Mouse (Mus musculus) liver, embryonic 11.5 days (tissue): ENCODE measurements around the gene Ube2c. TPM values are rescaled to one million over a fixed set of nuclear protein-coding genes. Genes with fewer than 3 reads are reported as not detected.

Experiments used
- ATAC-seq: fragments of 200-750 bp; cut with Nextera tagmentation; replicated peaks from 2 replicates; pipeline ENCODE4 v1.8.0; 2017; ENCODE audit warnings: moderate number of reproducible peaks, mild to moderate bottlenecking, moderate TSS enrichment, moderate library complexity; ENCODE audit not compliant: low FRiP score
- DNase-seq: peaks from one replicate; pipeline ENCODE4 v3.0.0-alpha.2; 2017; ENCODE audit warnings: low spot score
- H3K27ac ChIP-seq: fragments of 300-500 bp; sonication (generic); 2 replicates; pipeline ENCODE4 v1.5.1; 2014; ENCODE audit warnings: mild to moderate bottlenecking, low read depth, low read length, control low read depth
- H3K27me3 ChIP-seq: fragments of 300-500 bp; sonication (generic); replicated peaks from 2 replicates; pipeline ENCODE4 v1.6.1; 2014; ENCODE audit warnings: low read length, mixed read lengths; ENCODE audit not compliant: control insufficient read depth, insufficient read depth
- H3K36me3 ChIP-seq: fragments of 300-500 bp; sonication (generic); 2 replicates; pipeline ENCODE4 v1.6.1; 2014; ENCODE audit warnings: mild to moderate bottlenecking, low read length, moderate library complexity, mixed read lengths; ENCODE audit not compliant: control insufficient read depth, insufficient read depth
- H3K4me1 ChIP-seq: fragments of 300-500 bp; sonication (generic); replicated peaks from 2 replicates; pipeline ENCODE4 v1.6.1; 2014; ENCODE audit warnings: low read length, mixed read lengths; ENCODE audit not compliant: control insufficient read depth, insufficient read depth
- H3K4me2 ChIP-seq: fragments of 300-500 bp; sonication (generic); 2 replicates; pipeline ENCODE4 v1.6.1; 2014; ENCODE audit warnings: mild to moderate bottlenecking, control low read depth, moderate library complexity
- H3K4me3 ChIP-seq: fragments of 300-500 bp; sonication (generic); 2 replicates; pipeline ENCODE4 v1.5.1; 2014; ENCODE audit warnings: low read depth, low read length, control low read depth
- H3K9ac ChIP-seq: fragments of 300-500 bp; sonication (generic); 2 replicates; pipeline ENCODE4 v1.6.1; 2014; ENCODE audit warnings: low read depth, low read length, control low read depth
- H3K9me3 ChIP-seq: fragments of 300-500 bp; sonication (generic); 2 replicates; pipeline ENCODE4 v1.6.1; 2016; ENCODE audit warnings: low read length, inconsistent platforms, mixed read lengths; ENCODE audit not compliant: control insufficient read depth
- WGBS: fragments of 180-500 bp; shearing (Covaris S2); extraction: QIAGEN DNeasy Blood & Tissue Kit; methylation state at CpG from one replicate; pipeline ENCODE4 v1.1.7; 2014; 5-methylcytosine and 5-hydroxymethylcytosine counted together
- polyA plus RNA-seq: library from polyadenylated mRNA; unstranded; fragments of >200 nt; fragmentation: Nextera tagmentation; extraction: Ambion mirVana; gene quantifications from 2 replicates; pipeline ENCODE4 v1.2.1, GENCODE M21; 2014

Gene Ube2c
- polyA plus RNA-seq, 1 experiment from 2014 or later, result 522 TPM

GRCm38 (mm10) chr2:164770279-164770678 is 581 bp downstream of the Ube2c start:
- no peak for DNase-seq
- peaks cover 27% of the 10 kb centered on the region for H3K4me1 ChIP-seq
- H3K4me2 ChIP-seq, result peak overlapping the region; percentile 98
- peak overlapping the region; percentile 92 for H3K4me3 ChIP-seq
- peak overlapping the region; percentile 92 for H3K9ac ChIP-seq
- WGBS, result 2% methylated on average over 15 of the region's 15 CpGs
- no peaks in the 10 kb centered on the region for H3K9me3 ChIP-seq
- peak overlapping the region; percentile 67 for H3K27ac ChIP-seq
- H3K36me3 ChIP-seq, result peaks cover 29% of the 10 kb centered on the region
- no peak for ATAC-seq
- no peaks in the 10 kb centered on the region for H3K27me3 ChIP-seq

GRCm38 (mm10) chr2:164771123-164771522 is 1.4 kb downstream of the Ube2c start:
- WGBS, result 73% methylated on average over 8 of the region's 8 CpGs
- DNase-seq, result no peak
- peak overlapping the region; percentile 92 for H3K9ac ChIP-seq
- H3K4me1 ChIP-seq, result peaks cover 27% of the 10 kb centered on the region
- H3K27ac ChIP-seq, result 0 out of 2 replicates have a peak overlapping the region, but pooled peaks have one; percentile 67
- ATAC-seq, result no peak
- H3K4me2 ChIP-seq, result peak overlapping the region; percentile 98
- peaks cover 25% of the 10 kb centered on the region for H3K36me3 ChIP-seq
- no peaks in the 10 kb centered on the region for H3K27me3 ChIP-seq
- no peaks in the 10 kb centered on the region for H3K9me3 ChIP-seq
- peak overlapping the region; percentile 92 for H3K4me3 ChIP-seq

- ATAC-seq (no peak), DNase-seq (no peak)
- WGBS, result 71% methylated on average over 14 of the region's 14 CpGs
- Histone ChIP-seq H3K27me3 (peaks cover 22% of the 10 kb centered on the region), H3K4me3 (no peak overlapping the region), H3K9ac (no peak overlapping the region), H3K36me3 (peaks cover 19% of the 10 kb centered on the region), H3K4me2 (peak overlapping the region; percentile 32), H3K4me1 (peaks cover 27% of the 10 kb centered on the region), H3K27ac (peak overlapping the region; percentile 71), H3K9me3 (no peaks in the 10 kb centered on the region)
Observed at GRCm38 (mm10) chr2:164773229-164773988, 3.7 kb downstream of the Ube2c start.

GRCm38 (mm10) chr2:164773989-164774364 is 4.3 kb downstream of the Ube2c start:
- ATAC-seq (peak; percentile 66), DNase-seq (no peak)
- H3K4me2 ChIP-seq, result peak overlapping the region; percentile 47
- H3K9ac ChIP-seq, result no peak overlapping the region
- H3K4me3 ChIP-seq, result no peak overlapping the region
- WGBS, result 52% methylated on average over 5 of the region's 5 CpGs
- no peaks in the 10 kb centered on the region for H3K9me3 ChIP-seq
- H3K27ac ChIP-seq, result peak overlapping the region; percentile 71; the same call in 1 of the 2 replicates
- peaks cover 24% of the 10 kb centered on the region for H3K27me3 ChIP-seq
- H3K4me1 ChIP-seq, result peaks cover 27% of the 10 kb centered on the region
- peaks cover 19% of the 10 kb centered on the region for H3K36me3 ChIP-seq

GRCm38 (mm10) chr2:164776130-164776529 is 6.4 kb downstream of the Ube2c start:
- H3K36me3 ChIP-seq, result peaks cover 16% of the 10 kb centered on the region
- DNase-seq (no peak), ATAC-seq (no peak)
- H3K27ac ChIP-seq, result no peak overlapping the region
- WGBS, result 83% methylated on average over 6 of the region's 6 CpGs
- H3K4me3 ChIP-seq, result no peak overlapping the region
- peaks cover 24% of the 10 kb centered on the region for H3K27me3 ChIP-seq
- H3K9me3 ChIP-seq, result no peaks in the 10 kb centered on the region
- no peak overlapping the region for H3K9ac ChIP-seq
- H3K4me1 ChIP-seq, result peaks cover 22% of the 10 kb centered on the region
- H3K4me2 ChIP-seq, result no peak overlapping the region

- DNase-seq (no peak), ATAC-seq (no peak)
- Histone ChIP-seq H3K4me1 (peaks cover 16% of the 10 kb centered on the region), H3K4me2 (no peak overlapping the region), H3K36me3 (peaks cover 10% of the 10 kb centered on the region), H3K9ac (no peak overlapping the region), H3K27ac (no peak overlapping the region), H3K4me3 (no peak overlapping the region), H3K9me3 (no peaks in the 10 kb centered on the region), H3K27me3 (peaks cover 24% of the 10 kb centered on the region)
- WGBS, result 52% methylated on average over 17 of the region's 17 CpGs
Observed at GRCm38 (mm10) chr2:164776801-164777200, 7.1 kb downstream of the Ube2c start.

GRCm38 (mm10) chr2:164777246-164778014 is 7.7 kb downstream of the Ube2c start:
- DNase-seq, result no peak
- H3K9me3 ChIP-seq, result no peaks in the 10 kb centered on the region
- H3K4me3 ChIP-seq, result no peak overlapping the region
- 77% methylated on average over 30 of the region's 30 CpGs for WGBS
- peaks cover 10% of the 10 kb centered on the region for H3K4me1 ChIP-seq
- no peak overlapping the region for H3K4me2 ChIP-seq
- H3K36me3 ChIP-seq, result peaks cover 4% of the 10 kb centered on the region; the same call in 1 of the 2 replicates
- ATAC-seq, result no peak
- H3K27me3 ChIP-seq, result peaks cover 24% of the 10 kb centered on the region
- H3K9ac ChIP-seq, result no peak overlapping the region
- no peak overlapping the region for H3K27ac ChIP-seq

- no peak for DNase-seq
- no peak overlapping the region for H3K4me2 ChIP-seq
- ATAC-seq, result no peak
- H3K36me3 ChIP-seq, result 0 out of 2 replicates have a peak, but pooled peaks cover 4% of the 10 kb centered on the region
- no peaks in the 10 kb centered on the region for H3K9me3 ChIP-seq
- peaks cover 24% of the 10 kb centered on the region for H3K27me3 ChIP-seq
- H3K27ac ChIP-seq, result no peak overlapping the region
- WGBS, result 88% methylated on average over 11 of the region's 11 CpGs
- H3K9ac ChIP-seq, result no peak overlapping the region
- no peak overlapping the region for H3K4me3 ChIP-seq
- peaks cover 8% of the 10 kb centered on the region for H3K4me1 ChIP-seq
Observed at GRCm38 (mm10) chr2:164778015-164778287, 8.3 kb downstream of the Ube2c start.
